Mouse (Mus musculus): ENCODE data around the gene Aagab. TPM values are rescaled to one million over a fixed set of nuclear protein-coding genes. Genes with fewer than 3 reads are reported as not detected.

Aagab gene
- polyA plus RNA-seq, 1 experiment = 18.6 TPM

DNA sequence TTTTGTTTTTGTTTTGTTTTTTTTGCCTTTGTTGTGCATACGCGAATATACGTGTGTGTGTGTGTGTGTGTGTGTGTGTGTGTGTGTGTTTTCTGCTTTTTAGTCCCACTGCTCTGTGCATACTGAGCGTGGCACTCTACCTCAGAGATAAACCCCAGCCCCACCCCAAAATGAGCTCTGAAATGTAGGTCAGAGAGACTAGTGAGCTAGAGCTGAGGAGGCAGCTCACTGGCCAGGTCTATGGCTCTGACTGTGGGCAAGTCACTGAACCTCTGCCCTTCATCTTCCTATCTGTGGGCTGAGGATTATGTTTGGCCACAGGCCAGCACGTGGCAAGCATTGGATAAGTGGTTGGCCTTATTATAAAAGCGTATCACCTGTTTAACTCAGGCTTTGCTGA is 1.4 kb downstream of the Aagab start:
- Histone ChIP-seq H3K27me3 (ENCODE audit: control insufficient read depth, insufficient read depth, low read length) (no peaks in the 10 kb centered on the region), H3K4me1 (ENCODE audit: control insufficient read depth, insufficient read depth, insufficient read length, low read length) (peaks cover 11% of the 10 kb centered on the region; the same call in 1 of the 2 replicates), H3K4me3 (ENCODE audit: low read depth, low read length) (no peak overlapping the region), H3K27ac (ENCODE audit: insufficient read depth, low read depth, low read length) (no peak overlapping the region), H3K36me3 (ENCODE audit: control insufficient read depth, insufficient read depth, low read length) (no peaks in the 10 kb centered on the region)
- TF ChIP-seq CTCF (IDR thresholded peaks at IDR 0.05; ENCODE audit: extremely low read depth, insufficient read length, insufficient replicate concordance, low read depth, low read length) (no peak), POLR2A (IDR thresholded peaks at IDR 0.05; ENCODE audit: low read depth, low read length) (no peak)
- 20% methylated on average over 6 of the region's 6 CpGs for WGBS

DNA sequence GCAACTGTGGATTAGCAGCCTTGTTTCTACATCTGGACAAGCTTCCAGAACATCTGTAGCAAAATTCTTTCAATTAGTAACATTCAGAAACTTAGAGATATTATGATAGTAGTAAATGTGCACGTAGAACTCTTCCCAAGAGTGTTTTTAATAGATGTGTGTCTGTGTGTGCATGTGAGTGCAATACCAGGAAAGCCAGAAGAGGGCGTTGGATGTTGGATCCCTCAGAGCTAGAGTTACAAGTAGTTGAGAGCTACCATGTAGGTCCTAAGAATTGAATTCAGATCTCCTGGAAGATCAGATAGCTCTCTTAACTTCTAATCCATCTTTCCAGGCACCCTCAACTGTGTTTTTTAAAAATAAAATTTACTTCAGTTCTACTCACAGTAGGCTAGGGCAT is 4.1 kb downstream of the Aagab start:
- Histone ChIP-seq H3K4me3 (ENCODE audit: low read depth, low read length) (no peak overlapping the region), H3K4me1 (ENCODE audit: control insufficient read depth, insufficient read depth, insufficient read length, low read length) (peaks cover 11% of the 10 kb centered on the region), H3K36me3 (ENCODE audit: control insufficient read depth, insufficient read depth, low read length) (no peaks in the 10 kb centered on the region), H3K27ac (ENCODE audit: insufficient read depth, low read depth, low read length) (no peak overlapping the region), H3K27me3 (ENCODE audit: control insufficient read depth, insufficient read depth, low read length) (no peaks in the 10 kb centered on the region)
- TF ChIP-seq POLR2A (IDR thresholded peaks at IDR 0.05; ENCODE audit: low read depth, low read length) (no peak), CTCF (IDR thresholded peaks at IDR 0.05; ENCODE audit: extremely low read depth, insufficient read length, insufficient replicate concordance, low read depth, low read length) (no peak)
- WGBS = 85% methylated on average over 2 of the region's 2 CpGs

DNA sequence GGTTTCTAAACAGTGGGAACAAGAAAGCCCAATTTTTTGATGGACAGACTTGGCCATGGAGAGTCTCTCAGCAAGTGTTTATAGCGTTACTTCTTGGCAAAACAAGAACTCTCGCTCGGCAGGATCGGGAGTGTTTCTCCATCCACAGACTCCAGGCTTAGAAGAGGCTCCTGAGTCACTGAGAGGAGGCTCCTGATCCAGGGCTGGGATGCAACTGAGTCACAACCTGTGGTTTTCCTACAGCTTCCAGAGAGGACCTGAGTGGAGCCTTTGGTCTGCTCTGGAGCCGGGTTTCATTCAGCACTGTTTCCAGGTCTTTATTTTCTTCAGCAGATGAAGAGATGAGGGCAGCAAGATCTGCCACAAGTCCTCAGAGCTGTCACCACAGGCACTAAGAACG is 5.5 kb downstream of the Aagab start:
- H3K27me3 ChIP-seq (ENCODE audit: control insufficient read depth, insufficient read depth, low read length) = no peaks in the 10 kb centered on the region
- H3K36me3 ChIP-seq (ENCODE audit: control insufficient read depth, insufficient read depth, low read length) = no peaks in the 10 kb centered on the region
- TF ChIP-seq POLR2A (IDR thresholded peaks at IDR 0.05; ENCODE audit: low read depth, low read length) = no peak
- TF ChIP-seq CTCF (IDR thresholded peaks at IDR 0.05; ENCODE audit: extremely low read depth, insufficient read length, insufficient replicate concordance, low read depth, low read length) = no peak
- no peak overlapping the region for H3K4me3 ChIP-seq (ENCODE audit: low read depth, low read length)
- peaks cover 17% of the 10 kb centered on the region for H3K4me1 ChIP-seq (ENCODE audit: control insufficient read depth, insufficient read depth, insufficient read length, low read length)
- WGBS = 86% methylated on average over 6 of the region's 6 CpGs
- no peak overlapping the region for H3K27ac ChIP-seq (ENCODE audit: insufficient read depth, low read depth, low read length)

DNA sequence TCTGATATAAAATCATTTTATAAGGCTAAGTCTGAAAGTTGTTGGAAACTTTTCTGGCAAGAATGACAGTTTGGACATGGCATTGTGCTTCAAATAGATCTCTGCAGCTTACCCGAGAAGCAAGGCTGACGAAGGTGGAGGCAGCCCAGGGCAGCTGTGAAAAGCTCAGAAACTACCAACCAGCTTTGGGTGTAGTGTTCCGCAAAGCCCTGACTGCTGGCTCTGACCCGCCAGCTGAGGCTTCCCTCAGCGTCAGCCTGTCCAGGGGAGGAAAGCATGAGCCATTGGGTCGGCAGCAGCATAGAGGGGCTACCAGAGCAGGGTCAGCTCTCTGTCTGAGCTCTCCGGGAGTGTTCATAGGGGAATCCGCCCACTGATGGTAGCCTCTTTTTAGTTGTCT is 6.8 kb downstream of the Aagab start:
- Histone ChIP-seq H3K27me3 (ENCODE audit: control insufficient read depth, insufficient read depth, low read length) (no peaks in the 10 kb centered on the region), H3K4me3 (ENCODE audit: low read depth, low read length) (no peak overlapping the region), H3K27ac (ENCODE audit: insufficient read depth, low read depth, low read length) (no peak overlapping the region), H3K36me3 (ENCODE audit: control insufficient read depth, insufficient read depth, low read length) (no peaks in the 10 kb centered on the region), H3K4me1 (ENCODE audit: control insufficient read depth, insufficient read depth, insufficient read length, low read length) (peaks cover 18% of the 10 kb centered on the region)
- TF ChIP-seq CTCF (IDR thresholded peaks at IDR 0.05; ENCODE audit: extremely low read depth, insufficient read length, insufficient replicate concordance, low read depth, low read length) = no peak
- WGBS = 85% methylated on average over 8 of the region's 8 CpGs

DNA sequence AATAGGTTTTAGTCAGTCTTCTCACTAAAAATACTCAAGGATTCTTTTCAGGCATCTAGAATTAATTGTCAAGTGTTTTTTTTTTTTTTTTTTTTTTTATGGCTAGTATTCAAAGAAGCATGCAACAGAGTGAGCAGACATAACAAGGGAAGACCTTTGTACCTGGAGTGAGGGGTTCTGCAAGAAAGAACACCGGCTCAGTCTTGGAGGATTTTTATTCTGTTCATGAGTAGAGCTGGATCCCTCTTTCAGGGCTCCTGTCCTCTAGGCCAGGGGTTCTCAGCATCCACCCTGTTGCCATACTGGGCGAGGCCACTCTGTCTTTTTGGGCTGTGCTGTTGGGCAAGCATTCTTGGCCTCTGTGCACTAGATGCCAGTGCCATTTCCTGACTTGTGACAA is 7.3 kb downstream of the Aagab start:
- Histone ChIP-seq H3K27ac (ENCODE audit: insufficient read depth, low read depth, low read length) (no peak overlapping the region), H3K27me3 (ENCODE audit: control insufficient read depth, insufficient read depth, low read length) (no peaks in the 10 kb centered on the region)
- 70% methylated on average over 2 of the region's 2 CpGs for WGBS

DNA sequence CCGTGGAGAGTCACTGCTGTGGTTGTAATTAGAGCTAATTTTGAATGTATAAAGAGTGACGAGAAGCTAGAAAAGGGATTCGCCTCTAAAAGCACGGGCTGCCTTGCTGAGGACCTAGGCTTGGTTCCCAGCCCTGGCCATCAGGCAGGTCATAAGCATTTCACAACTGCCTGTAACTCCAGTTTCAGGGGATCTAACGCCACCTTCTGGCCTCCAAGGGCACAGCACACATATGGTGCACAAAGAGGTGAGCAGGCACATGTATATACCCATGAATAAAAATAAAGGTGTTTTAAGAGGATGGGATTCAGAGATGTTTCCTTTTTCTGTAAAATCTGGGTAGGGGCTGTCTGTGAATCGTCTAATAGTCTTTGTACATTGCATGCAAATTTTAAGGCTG is 7.8 kb downstream of the Aagab start:
- no peaks in the 10 kb centered on the region for H3K36me3 ChIP-seq (ENCODE audit: control insufficient read depth, insufficient read depth, low read length)
- TF ChIP-seq POLR2A (IDR thresholded peaks at IDR 0.05; ENCODE audit: low read depth, low read length) = no peak
- TF ChIP-seq CTCF (IDR thresholded peaks at IDR 0.05; ENCODE audit: extremely low read depth, insufficient read length, insufficient replicate concordance, low read depth, low read length) = no peak
- H3K4me1 ChIP-seq (ENCODE audit: control insufficient read depth, insufficient read depth, insufficient read length, low read length) = peaks cover 24% of the 10 kb centered on the region
- 93% methylated on average over 6 of the region's 6 CpGs for WGBS
- H3K27ac ChIP-seq (ENCODE audit: insufficient read depth, low read depth, low read length) = no peak overlapping the region
- no peaks in the 10 kb centered on the region for H3K27me3 ChIP-seq (ENCODE audit: control insufficient read depth, insufficient read depth, low read length)
- H3K4me3 ChIP-seq (ENCODE audit: low read depth, low read length) = no peak overlapping the region

More for the DNA sequence above, 7.3 kb downstream of the Aagab start:
- Histone ChIP-seq H3K4me3 (ENCODE audit: low read depth, low read length) (no peak overlapping the region), H3K4me1 (ENCODE audit: control insufficient read depth, insufficient read depth, insufficient read length, low read length) (peaks cover 21% of the 10 kb centered on the region), H3K36me3 (ENCODE audit: control insufficient read depth, insufficient read depth, low read length) (no peaks in the 10 kb centered on the region)
- TF ChIP-seq CTCF (IDR thresholded peaks at IDR 0.05; ENCODE audit: extremely low read depth, insufficient read length, insufficient replicate concordance, low read depth, low read length) (no peak), POLR2A (IDR thresholded peaks at IDR 0.05; ENCODE audit: low read depth, low read length) (no peak)

DNA sequence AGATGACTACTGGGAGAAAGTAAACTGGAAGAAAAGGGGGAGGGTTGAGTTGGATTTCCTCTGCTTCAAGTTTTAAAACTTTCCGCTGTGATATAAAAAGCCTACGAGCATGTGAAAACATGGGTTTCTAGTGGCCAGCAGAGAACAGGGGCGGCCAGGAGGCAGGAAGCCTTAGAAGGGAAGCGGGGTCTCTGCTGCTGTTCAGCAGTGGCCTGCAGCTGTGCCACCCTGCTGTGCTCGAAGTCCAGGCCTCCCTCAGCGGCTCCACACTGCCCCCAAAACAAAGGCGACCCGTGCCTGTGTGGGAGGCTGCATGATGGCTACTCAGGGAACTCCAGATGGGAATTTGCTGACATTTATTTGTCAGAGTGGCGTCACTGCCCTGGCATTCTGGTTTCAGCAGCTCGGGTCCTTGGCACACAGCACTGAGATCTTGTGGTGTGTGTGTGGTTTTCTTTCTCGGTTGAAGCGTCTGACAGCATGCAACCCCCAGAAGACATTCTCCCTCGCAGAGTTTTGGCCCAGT is 8.4 kb downstream of the Aagab start:
- Histone ChIP-seq H3K4me1 (ENCODE audit: control insufficient read depth, insufficient read depth, insufficient read length, low read length) (peaks cover 24% of the 10 kb centered on the region), H3K4me3 (ENCODE audit: low read depth, low read length) (no peak overlapping the region), H3K27me3 (ENCODE audit: control insufficient read depth, insufficient read depth, low read length) (no peaks in the 10 kb centered on the region), H3K36me3 (ENCODE audit: control insufficient read depth, insufficient read depth, low read length) (no peaks in the 10 kb centered on the region), H3K27ac (ENCODE audit: insufficient read depth, low read depth, low read length) (no peak overlapping the region)
- WGBS = 73% methylated on average over 13 of the region's 13 CpGs
- TF ChIP-seq POLR2A (IDR thresholded peaks at IDR 0.05; ENCODE audit: low read depth, low read length) (no peak), CTCF (IDR thresholded peaks at IDR 0.05; ENCODE audit: extremely low read depth, insufficient read length, insufficient replicate concordance, low read depth, low read length) (no peak)

Data from small intestine, adult 2 months (tissue).